Mouse (Mus musculus): ENCODE results near the gene Amn.

The Amn gene

GRCm38 (mm10) chr12:111271406-111271805 lies 511 bp downstream of the Amn start:
- no peak for DNase-seq

GRCm38 (mm10) chr12:111271966-111272365 lies 1.1 kb downstream of the Amn start:
- DNase-seq, result no peak

GRCm38 (mm10) chr12:111272420-111272819 lies 1.5 kb downstream of the Amn start:
- peak; percentile 89 to 94 for DNase-seq

- peak in 1 of 2 experiments; percentile 48 for DNase-seq
These were observed 3.1 kb downstream of the Amn start for GRCm38 (mm10) chr12:111274006-111274405.

GRCm38 (mm10) chr12:111274447-111275149 lies 3.7 kb downstream of the Amn start:
- DNase-seq, result peak; percentile 68 to 69

GRCm38 (mm10) chr12:111275150-111275841 lies 4.4 kb downstream of the Amn start:
- peak; percentile 40 to 49 for DNase-seq

- peak in 1 of 2 experiments; percentile 2 for DNase-seq
These were observed 5.5 kb downstream of the Amn start for GRCm38 (mm10) chr12:111276371-111276770.

GRCm38 (mm10) chr12:111283573-111283972 lies 12.7 kb downstream of the Amn start:
- DNase-seq, result no peak

- no peak for DNase-seq
These were observed 13.6 kb downstream of the Amn start for GRCm38 (mm10) chr12:111284532-111284931.

GRCm38 (mm10) chr12:111293025-111293424 lies 22.1 kb downstream of the Amn start:
- no peak for DNase-seq

GRCm38 (mm10) chr12:111301322-111302017 lies 30.6 kb downstream of the Amn start:
- DNase-seq, result no peak

GRCm38 (mm10) chr12:111302018-111302345 lies 31.1 kb downstream of the Amn start:
- DNase-seq, result no peak

- DNase-seq, result no peak
These were observed 32.9 kb downstream of the Amn start for GRCm38 (mm10) chr12:111303702-111304337.

GRCm38 (mm10) chr12:111306821-111307220 lies 35.9 kb downstream of the Amn start:
- no peak for DNase-seq

- no peak for DNase-seq
These were observed 38.4 kb downstream of the Amn start for GRCm38 (mm10) chr12:111309256-111309655.

GRCm38 (mm10) chr12:111309931-111310330 lies 39.0 kb downstream of the Amn start:
- DNase-seq, result no peak

- no peak for DNase-seq
These were observed 40.9 kb downstream of the Amn start for GRCm38 (mm10) chr12:111311775-111312174.

- DNase-seq, result no peak
These were observed 43.4 kb downstream of the Amn start for GRCm38 (mm10) chr12:111314273-111314672.

GRCm38 (mm10) chr12:111317694-111318093 lies 46.8 kb downstream of the Amn start:
- no peak for DNase-seq

GRCm38 (mm10) chr12:111320549-111320948 lies 49.7 kb downstream of the Amn start:
- peak; percentile 38 to 49 for DNase-seq

- peak; percentile 39 to 52 for DNase-seq
These were observed 50.9 kb downstream of the Amn start for GRCm38 (mm10) chr12:111321832-111322231.

- DNase-seq, result no peak
These were observed 52.5 kb downstream of the Amn start for GRCm38 (mm10) chr12:111323423-111323822.

- DNase-seq, result peak; percentile 72 to 75
These were observed 53.6 kb downstream of the Amn start for GRCm38 (mm10) chr12:111324536-111324935.

All from cerebellum, postnatal 10 days (tissue).